Mouse (Mus musculus) fibroblast of lung, adult 2 months (primary cell): Measurements from ENCODE around the gene Tpst2.

ENCODE experiments used
- DNase-seq: peaks from one replicate; pipeline ENCODE4 v3.0.0-alpha.2; 2011; ENCODE audit warnings: low read depth

The Tpst2 gene

GRCm38 (mm10) chr5:112282123-112282779 lies 5.8 kb downstream of the Tpst2 start:
- DNase-seq = no peak

- no peak for DNase-seq
Observed at GRCm38 (mm10) chr5:112282780-112283482, 6.4 kb downstream of the Tpst2 start.

GRCm38 (mm10) chr5:112283543-112284202 lies 7.2 kb downstream of the Tpst2 start:
- DNase-seq = no peak

GRCm38 (mm10) chr5:112284203-112284582 lies 7.7 kb downstream of the Tpst2 start:
- no peak for DNase-seq

GRCm38 (mm10) chr5:112285548-112286085 lies 9.1 kb downstream of the Tpst2 start:
- DNase-seq = no peak

- no peak for DNase-seq
Observed at GRCm38 (mm10) chr5:112286608-112286983, 10.1 kb downstream of the Tpst2 start.

- no peak for DNase-seq
Observed at GRCm38 (mm10) chr5:112286984-112287641, 10.6 kb downstream of the Tpst2 start.

- DNase-seq = no peak
Observed at GRCm38 (mm10) chr5:112287652-112288051, 11.2 kb downstream of the Tpst2 start.

GRCm38 (mm10) chr5:112288193-112289141 lies 12.0 kb downstream of the Tpst2 start:
- no peak for DNase-seq

GRCm38 (mm10) chr5:112289236-112289635 lies 12.7 kb downstream of the Tpst2 start:
- DNase-seq = no peak

- DNase-seq = no peak
Observed at GRCm38 (mm10) chr5:112289819-112290535, 13.5 kb downstream of the Tpst2 start.

- no peak for DNase-seq
Observed at GRCm38 (mm10) chr5:112290536-112290880, 14.0 kb downstream of the Tpst2 start.

GRCm38 (mm10) chr5:112291866-112292265 lies 15.4 kb downstream of the Tpst2 start:
- DNase-seq = no peak

- DNase-seq = no peak
Observed at GRCm38 (mm10) chr5:112292343-112292980, 16.0 kb downstream of the Tpst2 start.

GRCm38 (mm10) chr5:112293800-112294199 lies 17.3 kb downstream of the Tpst2 start:
- DNase-seq = no peak

GRCm38 (mm10) chr5:112294696-112295095 lies 18.2 kb downstream of the Tpst2 start:
- no peak for DNase-seq

GRCm38 (mm10) chr5:112295162-112295561 lies 18.7 kb downstream of the Tpst2 start:
- no peak for DNase-seq

GRCm38 (mm10) chr5:112295564-112295963 lies 19.1 kb downstream of the Tpst2 start:
- no peak for DNase-seq

- no peak for DNase-seq
Observed at GRCm38 (mm10) chr5:112296404-112297181, 20.1 kb downstream of the Tpst2 start.
